Mouse (Mus musculus): ENCODE data around the gene Tank.

GRCm38 (mm10) chr2:61603461-61603860, 25.1 kb downstream of the Tank start:
- no peak for TF ChIP-seq CTCF (IDR thresholded peaks at IDR 0.05; ENCODE audit: low read depth, low read length)
- no peak for TF ChIP-seq POLR2A (IDR thresholded peaks at IDR 0.05; ENCODE audit: extremely low read depth, insufficient read depth, low read length)

Measured in liver, adult 2 months (tissue).